Mouse (Mus musculus): Measurements from ENCODE around the gene Nlk.

GRCm38 (mm10) chr11:78620179-78620578 is 77.0 kb downstream of the Nlk start:
- TF ChIP-seq CTCF (IDR thresholded peaks at IDR 0.05; ENCODE audit: borderline replicate concordance, extremely low read depth, insufficient read depth, insufficient read length) (no peak), POLR2A (IDR thresholded peaks at IDR 0.05; ENCODE audit: borderline replicate concordance, extremely low read depth, insufficient read depth, insufficient read length, poor library complexity, severe bottlenecking) (no peak)

All from brain, embryonic 14.5 days (tissue).